Mouse (Mus musculus): ENCODE data around the gene Col25a1.

Gene Col25a1

DNA sequence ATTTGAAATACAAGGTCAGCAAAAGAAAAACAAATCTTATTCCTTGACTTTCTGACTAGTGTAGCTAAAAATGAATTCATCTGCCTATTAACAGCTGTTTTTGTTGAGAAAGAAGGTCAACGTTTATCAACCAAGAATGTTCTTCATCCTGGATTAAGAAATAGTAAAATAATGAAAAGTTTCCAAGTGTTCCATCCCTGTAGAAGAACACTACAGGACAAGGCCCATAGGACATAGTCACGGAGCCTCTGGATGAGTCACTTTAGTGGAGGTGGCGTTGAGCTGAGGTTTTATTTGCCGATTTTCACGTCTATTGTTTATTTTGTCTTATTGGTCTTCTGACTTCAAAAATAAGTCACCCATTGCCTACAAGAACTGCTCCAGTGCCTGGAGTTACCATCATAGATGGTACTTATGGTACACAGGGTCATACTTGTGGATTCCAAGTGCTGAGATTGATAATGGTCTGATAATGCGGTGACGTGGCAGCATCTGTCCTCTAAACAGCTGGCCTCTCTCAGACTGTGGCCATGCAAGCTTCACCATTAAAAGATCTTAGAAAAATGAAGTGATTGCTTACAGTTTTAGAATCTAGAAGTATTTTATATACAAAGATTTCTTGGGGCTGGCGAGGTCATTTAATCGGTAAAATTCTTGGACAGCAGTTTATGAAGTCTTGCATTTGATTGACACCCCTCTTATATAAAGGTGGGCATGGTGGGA is 198.7 kb downstream of the Col25a1 start:
- DNase-seq: no peak

DNA sequence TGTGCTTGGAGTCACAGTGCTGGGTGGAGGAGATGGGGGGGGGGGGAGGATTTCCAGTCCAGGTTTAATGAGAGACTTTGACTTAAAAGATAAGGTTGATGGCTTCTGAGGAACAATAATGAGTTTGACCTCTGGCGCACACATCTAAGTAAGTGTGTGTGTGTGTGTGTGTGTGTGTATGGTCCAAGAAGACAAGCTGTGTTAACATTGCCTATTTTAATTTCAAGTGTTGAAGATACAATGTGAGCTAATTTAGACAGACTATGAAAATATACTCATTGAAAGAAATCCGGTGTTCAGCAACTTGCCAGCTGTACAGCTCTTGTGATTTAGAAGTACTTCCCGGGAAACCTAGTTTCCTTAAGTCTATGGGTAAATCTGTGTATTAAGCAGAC is 199.3 kb downstream of the Col25a1 start:
- DNase-seq: no peak

DNA sequence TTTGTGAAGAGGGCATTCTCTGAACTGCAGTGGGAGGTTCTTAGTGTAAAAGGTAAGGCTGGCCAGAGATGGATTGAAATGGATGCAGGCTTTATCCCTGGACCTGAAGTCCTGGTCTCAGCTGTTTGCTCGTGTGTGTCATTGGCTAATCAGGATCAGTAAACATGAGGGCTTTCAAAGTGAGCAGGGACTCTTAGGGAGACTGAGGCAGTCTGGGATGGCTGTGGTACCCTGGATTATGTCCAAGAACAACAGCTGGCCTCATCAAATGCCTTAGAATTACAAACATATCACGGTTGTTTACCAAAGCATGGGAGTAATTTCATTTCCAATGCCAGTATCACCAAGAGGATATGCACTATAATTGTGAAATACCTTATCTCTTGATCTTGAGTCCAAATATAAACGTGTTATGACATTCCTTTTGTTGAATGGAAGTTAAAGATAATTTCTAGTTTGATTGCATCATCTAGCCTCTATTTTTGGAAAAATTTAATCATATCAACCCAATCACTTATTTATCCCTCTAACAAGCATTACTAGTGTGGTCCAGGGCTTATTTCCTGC is 201.1 kb downstream of the Col25a1 start:
- DNase-seq: no peak

DNA sequence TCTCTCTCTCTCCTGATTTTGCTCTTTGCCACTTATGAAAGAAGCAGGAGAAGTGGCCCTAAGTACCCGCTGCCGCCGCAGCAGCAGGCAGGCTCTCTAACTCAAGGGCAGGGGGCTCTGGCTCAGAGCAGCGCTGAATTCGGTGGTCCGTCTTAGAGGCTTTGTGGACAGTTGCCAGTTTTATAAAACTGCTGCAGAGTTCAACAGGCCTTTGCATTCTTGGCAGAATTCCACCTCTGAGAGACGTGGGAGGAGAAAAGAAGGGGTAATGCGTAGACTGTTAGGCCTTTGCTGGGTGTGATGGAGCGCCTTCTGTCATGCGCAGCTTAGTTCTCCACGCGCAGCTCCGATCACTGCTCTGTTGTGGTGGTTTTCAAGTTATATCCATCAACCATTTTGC is 206.6 kb downstream of the Col25a1 start:
- DNase-seq: no peak

DNA sequence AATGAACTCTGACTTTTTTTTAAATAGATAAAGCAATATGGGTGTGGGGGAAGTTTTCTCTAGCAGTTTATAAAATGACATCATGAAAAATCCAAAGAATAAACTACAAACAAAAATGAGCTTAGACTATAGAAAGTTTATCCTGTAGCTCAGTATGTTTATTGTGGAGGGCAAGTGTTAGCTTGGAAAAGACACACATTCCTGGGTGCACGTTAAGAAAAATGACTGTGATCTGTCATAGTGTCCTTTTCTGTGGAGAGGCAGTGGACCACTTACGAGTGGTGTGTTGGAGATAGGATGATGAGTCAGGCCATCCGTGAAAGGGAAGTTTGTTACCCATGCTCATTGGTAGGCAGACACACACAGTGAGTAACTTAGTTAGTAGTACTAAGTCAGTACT is 207.1 kb downstream of the Col25a1 start:
- no peak for DNase-seq

DNA sequence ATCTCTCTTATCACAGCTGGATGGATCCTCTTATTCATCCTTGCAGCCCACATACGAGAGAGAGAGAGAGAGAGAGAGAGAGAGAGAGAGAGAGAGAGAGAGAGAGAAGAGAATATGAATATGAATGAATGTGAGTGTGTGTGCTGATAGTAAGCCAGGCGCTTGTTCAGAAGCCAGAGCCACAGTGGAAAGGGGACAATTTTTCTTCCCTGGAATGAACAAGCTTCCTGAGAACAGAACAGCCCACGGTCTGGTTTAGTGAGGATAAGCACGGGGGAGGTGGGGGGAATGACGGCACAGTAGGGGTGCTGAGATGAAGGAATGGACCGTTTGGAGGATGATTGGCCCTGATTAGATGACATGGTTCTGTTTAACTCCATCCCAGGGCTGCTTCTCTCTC is 218.9 kb downstream of the Col25a1 start:
- DNase-seq: no peak

DNA sequence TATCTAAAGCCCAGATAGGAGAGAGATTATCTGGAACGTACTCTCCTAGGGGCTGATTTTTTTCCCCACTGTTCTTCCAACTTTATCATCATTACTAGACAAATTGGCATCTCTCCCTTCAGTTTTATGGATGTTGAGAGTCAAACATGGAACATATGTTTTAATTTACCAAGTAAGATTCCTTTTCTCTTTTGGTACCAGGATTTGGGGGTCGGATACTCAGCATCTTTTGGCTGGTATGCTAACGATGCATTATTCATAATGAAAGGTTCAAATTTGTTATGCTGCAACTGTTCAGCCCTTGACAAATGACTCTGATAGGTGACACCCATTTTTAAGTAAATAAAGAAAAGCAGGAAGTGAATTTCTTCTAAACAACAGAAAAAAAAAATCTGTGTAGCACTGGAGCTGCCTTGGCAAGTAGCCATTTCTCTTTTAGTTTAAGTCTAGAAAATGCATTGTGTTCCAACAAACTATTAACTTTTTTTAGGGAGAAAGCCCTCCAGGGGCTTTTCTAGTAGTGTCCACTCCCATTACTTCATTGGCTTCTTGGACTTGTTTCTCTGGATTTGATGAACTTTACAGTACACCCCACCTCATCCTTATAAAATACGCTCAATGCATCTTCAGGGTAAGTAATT is 223.2 kb downstream of the Col25a1 start:
- no peak for DNase-seq

DNA sequence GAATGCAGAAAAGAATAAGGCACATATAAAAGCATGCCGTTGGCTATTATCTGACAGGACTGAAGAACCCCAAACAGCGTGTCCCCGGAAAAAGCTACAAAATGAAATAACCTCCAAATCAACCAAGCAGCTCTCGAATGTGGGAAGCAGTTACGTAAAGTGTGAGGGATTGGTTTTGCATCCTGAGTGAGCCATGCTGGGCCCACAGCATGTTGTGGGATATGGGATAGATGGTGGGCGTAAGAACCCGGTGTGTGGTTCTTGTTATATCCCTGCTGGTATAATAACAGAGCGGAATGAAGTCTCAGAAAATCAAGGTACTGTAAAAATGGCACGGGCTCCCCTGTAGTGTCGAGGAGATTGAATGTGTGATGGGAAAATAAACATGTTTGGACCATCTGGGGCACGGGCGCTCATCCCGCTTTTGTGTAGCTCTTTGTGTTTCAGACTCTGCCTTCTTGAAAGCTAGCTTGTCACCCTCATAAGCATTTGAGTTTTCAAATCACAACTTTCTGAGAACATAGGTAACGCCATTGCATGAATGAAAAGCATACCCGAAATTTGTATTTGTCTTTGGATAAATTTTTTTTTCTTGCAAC is 225.4 kb downstream of the Col25a1 start:
- DNase-seq: no peak

DNA sequence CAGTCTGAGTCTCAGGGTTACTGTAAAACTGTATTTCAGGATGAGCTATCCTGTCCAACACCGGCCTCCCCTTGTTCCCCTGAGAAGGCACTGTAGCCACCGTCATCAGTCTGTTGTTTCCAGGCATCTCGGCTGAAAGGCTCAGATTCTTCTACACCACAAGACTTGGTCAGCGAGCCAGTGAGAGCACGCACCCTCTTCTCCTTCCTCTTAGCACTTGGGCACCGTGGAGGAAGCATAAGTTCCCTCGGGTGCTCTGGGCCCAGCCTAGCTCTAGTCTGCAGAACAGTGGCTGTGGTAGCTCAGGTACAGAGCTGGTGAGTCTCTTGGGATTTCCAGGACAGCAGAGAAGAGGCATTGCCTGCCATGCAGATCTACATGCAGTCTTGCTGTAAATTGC is 229.5 kb downstream of the Col25a1 start:
- DNase-seq: no peak

DNA sequence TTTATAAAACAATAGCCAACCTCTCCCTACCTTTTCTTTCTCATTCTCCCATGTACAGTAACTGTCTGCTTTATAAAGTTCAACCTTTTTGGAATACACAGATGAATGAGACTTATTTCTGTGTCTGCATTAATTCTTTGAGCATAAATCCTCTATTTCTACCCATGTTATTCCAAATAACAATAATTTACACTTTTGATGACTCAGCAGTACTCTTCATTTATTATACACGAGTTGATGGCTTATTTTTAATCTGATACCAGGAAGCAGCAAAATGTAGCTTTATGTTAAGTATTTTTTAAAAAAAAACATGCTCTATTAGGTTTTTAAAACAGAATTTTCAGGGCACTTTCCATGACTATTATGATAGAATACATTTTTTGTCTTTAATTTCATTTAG is 230.6 kb downstream of the Col25a1 start:
- DNase-seq: no peak

DNA sequence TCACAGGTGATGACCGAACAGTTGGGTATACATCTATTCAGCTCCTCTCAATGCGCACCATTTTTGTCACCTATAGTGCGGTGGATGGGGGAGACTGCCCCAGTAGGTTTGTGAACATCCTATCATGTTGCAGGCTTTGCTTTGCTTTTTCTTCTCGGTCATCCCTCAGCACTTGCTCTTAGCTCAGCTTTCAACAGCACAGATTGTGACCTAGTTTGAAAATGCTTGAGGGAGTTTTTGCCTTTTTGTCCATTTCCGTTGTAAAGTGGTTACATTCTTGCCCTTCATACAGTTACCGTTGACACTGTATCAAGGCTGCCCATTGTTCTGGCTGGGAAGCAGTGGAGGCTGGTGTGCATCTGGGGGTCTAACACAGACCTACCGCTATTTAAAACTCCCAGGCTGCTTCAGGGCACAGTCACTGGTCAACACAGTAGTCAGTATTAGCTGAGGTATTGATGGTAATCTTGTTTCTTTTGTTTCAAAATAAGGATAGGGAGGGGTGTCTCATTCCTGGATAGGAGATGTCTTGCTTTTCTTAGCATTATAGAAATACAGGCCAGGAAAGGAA is 231.6 kb downstream of the Col25a1 start:
- no peak for DNase-seq

DNA sequence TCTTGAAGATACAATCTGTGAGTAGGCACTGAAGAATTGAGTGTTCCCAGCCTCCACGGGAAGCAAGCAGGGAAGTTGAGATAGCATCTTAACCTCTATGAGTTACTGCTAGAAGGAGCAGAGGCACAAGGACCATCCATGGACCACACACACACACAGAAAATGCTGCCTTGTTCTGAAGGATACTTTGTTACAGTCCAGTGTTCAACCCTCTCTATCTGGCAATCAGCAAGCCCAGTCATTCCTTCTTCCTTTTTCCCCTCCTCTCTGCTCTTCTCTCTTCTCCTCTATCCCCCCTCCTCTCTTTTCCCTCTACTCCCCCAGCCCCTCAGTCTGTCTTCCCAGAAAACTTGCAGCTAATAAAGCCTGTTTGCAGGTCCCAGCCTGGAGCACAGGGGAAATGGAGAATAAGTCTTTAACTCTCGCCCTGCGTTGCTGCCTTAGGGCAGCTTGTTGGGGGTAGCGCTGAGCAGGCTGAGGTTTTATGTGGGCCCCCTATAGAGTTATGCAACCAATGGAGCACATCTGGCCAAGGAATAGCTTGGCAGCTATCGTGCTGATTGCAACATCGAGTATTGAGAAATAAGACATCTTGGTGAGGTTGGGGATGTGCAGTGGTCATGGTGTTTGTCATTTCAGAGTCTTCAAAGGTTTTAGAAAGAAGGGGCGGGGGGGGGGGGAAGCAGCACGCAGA is 235.8 kb downstream of the Col25a1 start:
- no peak for DNase-seq

DNA sequence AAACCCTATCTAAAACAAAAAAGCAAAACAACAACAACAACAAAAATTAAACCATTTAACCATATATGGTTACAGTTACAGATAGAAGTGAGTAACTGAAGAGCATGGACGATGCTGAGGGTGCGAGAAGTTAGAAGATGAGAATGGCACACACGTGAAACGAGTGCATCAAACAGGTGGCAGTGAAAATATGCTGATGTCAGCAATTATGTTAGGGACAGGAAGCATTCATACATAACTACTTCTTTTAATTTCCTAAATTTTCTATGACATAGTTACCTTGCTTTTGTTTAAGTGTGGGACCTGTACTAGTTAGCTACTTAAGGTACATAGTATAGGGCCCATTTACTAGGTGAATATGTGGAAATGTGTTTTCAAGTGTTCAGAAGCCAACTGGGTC is 237.1 kb downstream of the Col25a1 start:
- DNase-seq: no peak

DNA sequence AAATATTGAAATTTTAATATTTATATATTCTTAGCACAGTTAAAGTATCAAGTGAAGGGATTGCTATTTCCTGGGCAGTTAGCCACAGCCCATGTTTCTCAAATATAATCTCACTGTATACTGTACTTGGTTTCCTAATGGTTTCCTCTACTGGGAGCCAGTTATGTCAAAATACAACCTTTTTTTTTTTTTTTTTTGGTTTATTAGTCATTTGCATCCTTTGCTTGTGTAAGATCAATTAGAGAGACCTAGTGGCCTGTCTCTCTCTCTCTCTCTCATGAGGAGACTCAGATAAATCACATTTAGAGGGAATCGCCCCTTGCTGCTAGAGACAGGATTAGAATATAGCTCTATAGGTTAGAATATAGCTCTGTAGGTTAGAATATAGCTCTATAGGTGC is 237.8 kb downstream of the Col25a1 start:
- DNase-seq: no peak

DNA sequence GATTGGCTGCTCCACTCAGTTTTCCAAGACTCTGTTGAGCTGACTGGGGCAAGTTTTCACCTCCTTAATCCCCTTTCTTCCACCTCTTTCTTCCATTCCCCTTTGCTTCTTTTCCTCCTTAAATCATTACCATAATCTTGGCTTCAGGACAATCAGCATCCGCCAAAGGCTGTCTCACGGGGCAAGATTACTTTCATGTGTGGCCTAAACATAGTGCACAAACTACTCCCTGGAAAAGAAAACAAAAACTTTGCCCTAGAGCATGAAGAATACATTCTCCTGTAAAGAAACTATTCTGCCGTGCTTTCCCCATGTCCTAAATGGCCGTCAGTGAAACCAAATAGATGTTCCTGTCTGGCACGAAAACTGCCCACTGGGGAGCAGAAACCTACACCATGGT is 238.9 kb downstream of the Col25a1 start:
- no peak for DNase-seq

DNA sequence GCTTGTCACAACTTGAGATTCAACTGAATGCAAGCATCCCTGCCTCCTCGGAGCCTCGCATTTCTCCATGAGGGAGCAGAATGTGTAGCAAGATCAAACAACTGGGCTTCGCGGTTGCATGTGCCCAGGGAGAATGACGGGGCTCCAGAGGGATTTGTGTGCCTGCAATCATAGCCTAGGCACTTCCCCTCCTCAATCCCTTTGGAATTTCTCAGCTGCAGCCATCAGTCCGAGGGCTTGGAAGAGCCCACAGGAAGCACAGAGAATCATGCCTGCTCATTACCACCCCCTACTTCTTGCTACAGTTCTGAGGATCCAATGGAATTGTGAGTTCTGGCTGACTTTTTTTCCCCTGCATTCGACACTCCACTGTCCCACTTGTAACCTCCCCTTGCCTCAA is 241.8 kb downstream of the Col25a1 start:
- DNase-seq: no peak

DNA sequence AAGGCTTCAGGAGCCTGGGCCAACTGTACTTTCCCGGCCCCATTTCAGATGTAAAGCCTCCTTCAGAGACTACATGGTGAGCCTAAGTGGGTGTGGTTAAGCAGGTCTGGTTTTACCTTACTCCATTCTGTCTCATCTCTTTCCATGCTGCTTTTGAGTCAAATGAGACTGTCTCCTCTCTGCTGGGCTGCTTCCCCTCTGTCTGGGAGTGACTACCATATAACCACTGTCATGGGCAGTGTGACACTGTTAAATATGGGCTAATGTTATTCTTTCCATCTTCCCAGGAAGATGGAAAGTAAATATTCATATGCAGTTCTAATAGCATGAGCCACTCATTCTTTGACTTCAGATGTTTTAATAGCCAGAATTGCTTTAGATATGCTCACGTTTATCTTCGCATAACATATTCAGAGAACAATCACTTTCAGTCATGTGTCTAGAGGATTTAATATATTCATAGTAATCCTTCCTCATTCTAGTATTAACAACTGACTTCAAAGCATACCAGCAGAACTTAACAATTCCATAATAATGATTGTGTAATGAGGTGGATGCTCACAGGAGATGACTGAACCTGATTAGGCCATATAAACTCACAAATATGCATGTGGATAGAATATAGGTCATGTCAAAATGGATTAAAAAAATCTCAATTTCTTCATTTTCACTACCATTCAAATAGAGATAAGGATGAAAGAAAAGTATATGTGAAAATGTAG is 243.5 kb downstream of the Col25a1 start:
- no peak for DNase-seq

DNA sequence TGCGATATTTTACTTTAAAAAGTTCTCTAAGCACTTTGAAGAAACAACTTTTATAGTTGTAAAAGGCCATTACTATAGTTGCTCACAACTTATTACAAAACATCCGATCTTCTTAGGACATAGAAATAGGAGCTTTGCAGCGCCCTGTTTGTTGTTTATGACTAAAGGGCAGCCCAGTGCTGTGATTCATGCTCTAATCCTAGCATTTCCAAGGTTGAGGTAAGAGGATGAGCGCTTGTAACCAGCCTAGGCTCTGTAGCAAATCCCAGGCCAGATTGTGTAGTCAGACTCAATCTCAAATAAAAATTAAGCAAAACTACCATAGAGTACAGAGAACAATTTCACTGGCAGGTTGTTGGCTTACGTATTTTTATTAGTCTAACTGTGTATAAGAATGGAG is 246.5 kb downstream of the Col25a1 start:
- no peak for DNase-seq

DNA sequence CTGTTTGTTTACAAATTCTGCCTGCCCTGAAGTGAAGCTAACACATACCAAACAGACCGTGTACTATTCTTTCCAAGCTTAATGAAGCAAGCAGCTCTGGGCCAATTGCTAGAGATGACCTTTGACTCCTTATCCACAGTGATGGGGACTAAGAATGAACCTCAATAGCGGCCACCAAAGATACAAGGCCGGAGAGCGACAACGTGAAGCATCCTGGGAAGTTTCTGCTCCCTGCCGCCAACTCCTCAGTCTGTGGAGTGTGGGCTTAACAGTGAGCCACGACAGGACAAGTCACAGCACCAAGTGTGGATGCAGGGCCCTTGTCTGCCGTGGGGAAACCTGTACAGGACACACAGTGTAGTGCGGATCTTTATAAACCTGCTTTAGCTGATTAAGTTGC is 247.3 kb downstream of the Col25a1 start:
- DNase-seq: no peak

DNA sequence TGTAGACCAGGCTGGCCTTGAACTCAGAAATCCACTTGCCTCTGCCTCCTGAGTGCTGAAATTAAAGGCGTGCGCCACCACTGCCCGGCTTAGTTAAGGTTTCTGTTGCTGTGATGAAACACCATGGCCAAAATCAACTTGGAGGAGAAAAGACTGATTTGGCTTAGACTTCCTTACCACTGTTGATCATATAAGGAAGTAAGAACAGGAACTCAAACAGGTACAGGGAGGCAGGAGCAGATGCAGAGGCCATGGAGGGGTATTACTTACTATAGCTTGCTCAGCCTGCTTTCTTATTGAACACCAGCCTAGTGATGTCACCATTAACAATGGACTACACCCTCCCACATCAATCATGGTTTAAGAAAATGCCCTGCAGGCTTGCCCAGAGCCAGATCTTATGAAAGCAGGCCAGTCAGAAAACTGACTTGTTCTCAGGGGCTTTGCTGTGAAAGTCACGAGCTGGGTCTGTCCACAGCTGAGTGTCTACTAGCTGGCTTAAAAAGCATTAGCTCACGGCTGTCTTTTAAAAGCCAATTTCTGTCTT is 249.1 kb downstream of the Col25a1 start:
- DNase-seq: no peak

DNA sequence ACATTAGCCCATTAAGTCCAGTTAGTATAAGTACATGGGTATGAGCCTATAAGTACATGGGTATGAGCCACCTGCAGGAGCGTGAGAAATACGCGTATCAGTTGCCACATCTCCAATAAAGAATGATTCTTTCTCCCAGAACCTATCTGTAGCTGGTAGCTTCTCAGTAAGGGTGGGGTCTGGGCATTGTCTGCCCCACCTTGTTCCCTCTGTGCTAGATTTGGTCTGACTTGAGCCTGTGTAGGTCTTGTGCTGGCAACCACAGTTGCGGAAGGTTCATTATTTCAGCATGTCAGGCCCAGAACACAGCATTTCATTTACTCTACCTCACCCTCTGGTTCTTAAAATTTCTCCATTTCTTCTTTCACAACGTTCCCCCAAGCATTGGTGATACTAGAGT is 250.4 kb downstream of the Col25a1 start:
- no peak for DNase-seq

DNA sequence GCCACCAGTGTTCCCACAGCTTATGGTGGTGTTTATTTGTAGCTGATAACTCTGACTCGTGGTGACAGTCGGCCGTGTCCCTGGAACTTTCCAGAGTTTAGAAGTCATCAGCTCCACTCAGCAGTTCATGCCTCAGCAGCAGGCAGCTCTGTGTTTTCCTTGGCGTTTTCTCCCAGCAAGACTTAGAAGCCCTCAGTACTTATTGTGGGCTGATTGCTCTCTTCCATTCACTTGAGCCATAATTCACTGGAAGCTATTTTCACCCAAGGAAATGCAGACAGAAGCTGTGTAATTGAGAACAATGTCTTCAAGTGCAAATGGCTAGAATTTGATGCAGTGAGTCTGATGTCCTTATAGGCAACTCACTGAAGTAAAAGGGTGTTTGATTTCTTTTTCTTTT is 254.6 kb downstream of the Col25a1 start:
- DNase-seq: no peak
